Mouse (Mus musculus) neural tube, embryonic 15.5 days (tissue): ENCODE results near the gene Foxn2. TPM values are rescaled to one million over a fixed set of nuclear protein-coding genes. Genes with fewer than 3 reads are reported as not detected.
"Not testable (repeated sequence)": the region's sequence is repeated elsewhere in the genome, so short reads cannot be mapped to it uniquely, and the experiment has no call there.

Experiments used
- ATAC-seq: fragments of 200-750 bp; cut with Nextera tagmentation; 2 replicates; pipeline ENCODE4 v1.8.0; 2017; ENCODE audit warnings: mild to moderate bottlenecking, moderate TSS enrichment, moderate library complexity; ENCODE audit not compliant: low FRiP score
- H3K27ac ChIP-seq: fragments of 300-500 bp; sonication (generic); replicated peaks from 2 replicates; pipeline ENCODE4 v1.5.1; 2015; ENCODE audit warnings: mild to moderate bottlenecking, inconsistent platforms
- H3K27me3 ChIP-seq: fragments of 300-500 bp; sonication (generic); replicated peaks from 2 replicates; pipeline ENCODE4 v1.6.1; 2015; ENCODE audit warnings: inconsistent platforms
- H3K36me3 ChIP-seq: fragments of 300-500 bp; sonication (generic); 2 replicates; pipeline ENCODE4 v1.6.1; 2015; ENCODE audit warnings: inconsistent platforms
- H3K4me1 ChIP-seq: fragments of 300-500 bp; sonication (generic); 2 replicates; pipeline ENCODE4 v1.6.1; 2015; ENCODE audit warnings: inconsistent platforms
- H3K4me2 ChIP-seq: fragments of 300-500 bp; sonication (generic); 2 replicates; pipeline ENCODE4 v1.6.1; 2015; ENCODE audit warnings: inconsistent platforms, mild to moderate bottlenecking, moderate library complexity
- H3K4me3 ChIP-seq: fragments of 300-500 bp; sonication (generic); replicated peaks from 2 replicates; pipeline ENCODE4 v1.5.1; 2015; ENCODE audit warnings: mild to moderate bottlenecking, inconsistent platforms
- H3K9ac ChIP-seq: fragments of 300-500 bp; sonication (generic); replicated peaks from 2 replicates; pipeline ENCODE4 v1.6.1; 2015; ENCODE audit warnings: mild to moderate bottlenecking, inconsistent platforms
- H3K9me3 ChIP-seq: fragments of 300-500 bp; sonication (generic); replicated peaks from 2 replicates; pipeline ENCODE4 v1.6.1; 2016; ENCODE audit warnings: inconsistent platforms
- WGBS: fragments of 180-500 bp; shearing (Covaris S2); methylation state at CpG from one replicate; pipeline ENCODE4 v1.1.7; 2015; ENCODE audit warnings: mixed read lengths; 5-methylcytosine and 5-hydroxymethylcytosine counted together
- polyA plus RNA-seq: library from polyadenylated mRNA; unstranded; fragments of >200 nt; fragmentation: Nextera tagmentation; extraction: Ambion mirVana; gene quantifications from 2 replicates; pipeline ENCODE4 v1.2.1, GENCODE M21; 2015

The Foxn2 gene
- polyA plus RNA-seq, 1 experiment from 2014 or later, result 8.4 TPM

- Histone ChIP-seq H3K9me3 (no peaks in the 10 kb centered on the region), H3K4me1 (no peaks in the 10 kb centered on the region), H3K4me3 (no peak overlapping the region), H3K4me2 (no peak overlapping the region), H3K27ac (no peak overlapping the region), H3K27me3 (no peaks in the 10 kb centered on the region), H3K9ac (no peak overlapping the region), H3K36me3 (no peaks in the 10 kb centered on the region)
- no peak for ATAC-seq
- WGBS, result 88% methylated on average over 4 of the region's 4 CpGs
Measured at GRCm38 (mm10) chr17:88420426-88420825, 20.1 kb upstream of the Foxn2 start.

- no peaks in the 10 kb centered on the region for H3K36me3 ChIP-seq
- 91% methylated on average over 6 of the region's 6 CpGs for WGBS
- H3K9me3 ChIP-seq, result no peaks in the 10 kb centered on the region
- no peak overlapping the region for H3K4me3 ChIP-seq
- H3K27ac ChIP-seq, result no peak overlapping the region
- H3K4me2 ChIP-seq, result no peak overlapping the region
- no peaks in the 10 kb centered on the region for H3K27me3 ChIP-seq
- ATAC-seq, result no peak
- no peak overlapping the region for H3K9ac ChIP-seq
- H3K4me1 ChIP-seq, result no peaks in the 10 kb centered on the region
Measured at GRCm38 (mm10) chr17:88421246-88421645, 19.3 kb upstream of the Foxn2 start.

- WGBS, result 91% methylated on average over 2 of the region's 2 CpGs
- no peak overlapping the region for H3K4me3 ChIP-seq
- ATAC-seq, result no peak
Measured at GRCm38 (mm10) chr17:88430719-88431118, 9.8 kb upstream of the Foxn2 start.

GRCm38 (mm10) chr17:88431486-88431885 lies 9.0 kb upstream of the Foxn2 start:
- Histone ChIP-seq H3K4me1 (no peaks in the 10 kb centered on the region), H3K36me3 (no peaks in the 10 kb centered on the region), H3K9me3 (no peaks in the 10 kb centered on the region), H3K4me3 (no peak overlapping the region), H3K27ac (no peak overlapping the region), H3K9ac (no peak overlapping the region), H3K27me3 (no peaks in the 10 kb centered on the region), H3K4me2 (no peak overlapping the region)
- 89% methylated on average over 12 of the region's 12 CpGs for WGBS
- ATAC-seq, result no peak

More at GRCm38 (mm10) chr17:88430719-88431118, 9.8 kb upstream of the Foxn2 start:
- Histone ChIP-seq H3K27me3 (no peaks in the 10 kb centered on the region), H3K27ac (no peak overlapping the region), H3K36me3 (no peaks in the 10 kb centered on the region), H3K9me3 (no peaks in the 10 kb centered on the region), H3K4me2 (no peak overlapping the region), H3K9ac (no peak overlapping the region), H3K4me1 (no peaks in the 10 kb centered on the region)

GRCm38 (mm10) chr17:88431987-88432386 lies 8.5 kb upstream of the Foxn2 start:
- Histone ChIP-seq H3K9ac (no peak overlapping the region), H3K27ac (no peak overlapping the region)
- no peak for ATAC-seq

GRCm38 (mm10) chr17:88435322-88435721 lies 5.2 kb upstream of the Foxn2 start:
- WGBS, result 80% methylated on average over 10 of the region's 10 CpGs
- no peaks in the 10 kb centered on the region for H3K36me3 ChIP-seq
- H3K4me3 ChIP-seq, result no peak overlapping the region
- H3K4me2 ChIP-seq, result no peak overlapping the region
- H3K27me3 ChIP-seq, result no peaks in the 10 kb centered on the region
- H3K9ac ChIP-seq, result no peak overlapping the region
- H3K27ac ChIP-seq, result no peak overlapping the region
- H3K4me1 ChIP-seq, result peaks cover 4% of the 10 kb centered on the region; the same call in 1 of the 2 replicates
- no peak for ATAC-seq
- no peaks in the 10 kb centered on the region for H3K9me3 ChIP-seq

More at GRCm38 (mm10) chr17:88431987-88432386, 8.5 kb upstream of the Foxn2 start:
- H3K4me3 ChIP-seq, result no peak overlapping the region
- H3K9me3 ChIP-seq, result no peaks in the 10 kb centered on the region
- no peaks in the 10 kb centered on the region for H3K36me3 ChIP-seq
- no peaks in the 10 kb centered on the region for H3K27me3 ChIP-seq
- 91% methylated on average over 10 of the region's 10 CpGs for WGBS
- H3K4me1 ChIP-seq, result no peaks in the 10 kb centered on the region
- no peak overlapping the region for H3K4me2 ChIP-seq

- Histone ChIP-seq H3K36me3 (no peaks in the 10 kb centered on the region), H3K27me3 (no peaks in the 10 kb centered on the region), H3K27ac (no peak overlapping the region), H3K9ac (no peak overlapping the region), H3K9me3 (no peaks in the 10 kb centered on the region), H3K4me3 (no peak overlapping the region), H3K4me1 (peaks cover 4% of the 10 kb centered on the region; the same call in 1 of the 2 replicates), H3K4me2 (no peak overlapping the region)
- no peak for ATAC-seq
- 94% methylated on average over 4 of the region's 4 CpGs for WGBS
Measured at GRCm38 (mm10) chr17:88436284-88436683, 4.2 kb upstream of the Foxn2 start.

- H3K9ac ChIP-seq, H3K4me3 ChIP-seq, H3K9me3 ChIP-seq, H3K36me3 ChIP-seq, H3K4me2 ChIP-seq, H3K27me3 ChIP-seq, H3K4me1 ChIP-seq, ATAC-seq, H3K27ac ChIP-seq: not testable (repeated sequence)
- 97% methylated on average over 5 of the region's 5 CpGs for WGBS
Measured at GRCm38 (mm10) chr17:88436749-88437148, 3.8 kb upstream of the Foxn2 start.

GRCm38 (mm10) chr17:88437391-88437790 lies 3.1 kb upstream of the Foxn2 start:
- H3K27ac ChIP-seq, result no peak overlapping the region
- H3K4me3 ChIP-seq, result no peak overlapping the region
- no peaks in the 10 kb centered on the region for H3K27me3 ChIP-seq
- H3K4me2 ChIP-seq, result no peak overlapping the region
- WGBS, result 94% methylated on average over 1 of the region's 1 CpGs
- H3K9me3 ChIP-seq, result no peaks in the 10 kb centered on the region
- H3K9ac ChIP-seq, result no peak overlapping the region
- ATAC-seq, result no peak
- no peaks in the 10 kb centered on the region for H3K36me3 ChIP-seq
- peaks cover 4% of the 10 kb centered on the region; the same call in 1 of the 2 replicates for H3K4me1 ChIP-seq

GRCm38 (mm10) chr17:88439536-88440050 lies 918 bp upstream of the Foxn2 start:
- Histone ChIP-seq H3K27ac (peak overlapping the region; percentile 92; the same call in 1 of the 2 replicates), H3K4me1 (peaks cover 12% of the 10 kb centered on the region; the same call in 1 of the 2 replicates), H3K36me3 (no peaks in the 10 kb centered on the region), H3K27me3 (no peaks in the 10 kb centered on the region), H3K4me2 (peak overlapping the region; percentile 92), H3K9ac (peak overlapping the region; percentile 79; the same call in 1 of the 2 replicates), H3K4me3 (peak overlapping the region; percentile 91), H3K9me3 (no peaks in the 10 kb centered on the region)
- ATAC-seq, result no peak
- 80% methylated on average over 12 of the region's 12 CpGs for WGBS

GRCm38 (mm10) chr17:88441001-88441431 lies 505 bp downstream of the Foxn2 start:
- Histone ChIP-seq H3K4me2 (peak overlapping the region; percentile 92), H3K9ac (peak overlapping the region; percentile 79), H3K27me3 (no peaks in the 10 kb centered on the region), H3K9me3 (no peaks in the 10 kb centered on the region), H3K36me3 (no peaks in the 10 kb centered on the region), H3K27ac (peak overlapping the region; percentile 92), H3K4me3 (peak overlapping the region; percentile 91), H3K4me1 (peaks cover 12% of the 10 kb centered on the region; the same call in 1 of the 2 replicates)
- under 1% methylated on average over 55 of the region's 55 CpGs for WGBS
- peak; percentile 63 for ATAC-seq

- H3K27me3 ChIP-seq, result no peaks in the 10 kb centered on the region
- under 1% methylated on average over 39 of the region's 48 CpGs for WGBS
- H3K9me3 ChIP-seq, result no peaks in the 10 kb centered on the region
- peaks cover 12% of the 10 kb centered on the region; the same call in 1 of the 2 replicates for H3K4me1 ChIP-seq
- peak; percentile 65 for ATAC-seq
- H3K4me3 ChIP-seq, result peak overlapping the region; percentile 91
- peak overlapping the region; percentile 79 for H3K9ac ChIP-seq
- H3K27ac ChIP-seq, result peak overlapping the region; percentile 92
- H3K36me3 ChIP-seq, result no peaks in the 10 kb centered on the region
- H3K4me2 ChIP-seq, result peak overlapping the region; percentile 92
Measured at GRCm38 (mm10) chr17:88441432-88442174, 1.1 kb downstream of the Foxn2 start.
